Mouse (Mus musculus) heart, embryonic 11.5 days (tissue): ENCODE results near the gene 1300017J02Rik. TPM values are rescaled to one million over a fixed set of nuclear protein-coding genes. Genes with fewer than 3 reads are reported as not detected.

Experiments
- ATAC-seq: fragments of 200-750 bp; cut with Nextera tagmentation; replicated peaks from 2 replicates; pipeline ENCODE4 v1.8.0; 2017; ENCODE audit warnings: moderate library complexity; ENCODE audit not compliant: insufficient number of reproducible peaks, low FRiP score, low TSS enrichment
- H3K27ac ChIP-seq: fragments of 300-500 bp; sonication (generic); 2 replicates; pipeline ENCODE4 v1.5.1; 2014; ENCODE audit warnings: mild to moderate bottlenecking, low read depth, low read length
- H3K27me3 ChIP-seq: fragments of 300-500 bp; sonication (generic); 2 replicates; pipeline ENCODE4 v1.6.1; 2014; ENCODE audit warnings: mild to moderate bottlenecking, low read length, mixed read lengths; ENCODE audit not compliant: control insufficient read depth, insufficient read depth
- H3K36me3 ChIP-seq: fragments of 300-500 bp; sonication (generic); 2 replicates; pipeline ENCODE4 v1.6.1; 2014; ENCODE audit warnings: mild to moderate bottlenecking, low read length, moderate library complexity, mixed read lengths; ENCODE audit not compliant: control insufficient read depth, insufficient read depth
- H3K4me1 ChIP-seq: fragments of 300-500 bp; sonication (generic); 2 replicates; pipeline ENCODE4 v1.6.1; 2014; ENCODE audit warnings: low read length; ENCODE audit not compliant: control insufficient read depth, insufficient read depth
- H3K4me2 ChIP-seq: fragments of 300-500 bp; sonication (generic); 2 replicates; pipeline ENCODE4 v1.6.1; 2014; ENCODE audit warnings: mild to moderate bottlenecking, moderate library complexity
- H3K4me3 ChIP-seq: fragments of 300-500 bp; sonication (generic); 2 replicates; pipeline ENCODE4 v1.5.1; 2014; ENCODE audit warnings: low read depth, low read length
- H3K9ac ChIP-seq: fragments of 300-500 bp; sonication (generic); 2 replicates; pipeline ENCODE4 v1.6.1; 2014; ENCODE audit warnings: mild to moderate bottlenecking, low read depth, low read length, moderate library complexity
- H3K9me3 ChIP-seq: fragments of 300-500 bp; sonication (generic); replicated peaks from 2 replicates; pipeline ENCODE4 v1.6.1; 2016; ENCODE audit warnings: low read length; ENCODE audit not compliant: control insufficient read depth
- WGBS: fragments of 180-500 bp; shearing (Covaris S2); extraction: QIAGEN DNeasy Blood & Tissue Kit; methylation state at CpG from one replicate; pipeline ENCODE4 v1.1.7; 2014; ENCODE audit not compliant: insufficient replicate concordance; 5-methylcytosine and 5-hydroxymethylcytosine counted together
- polyA plus RNA-seq: library from polyadenylated mRNA; unstranded; fragments of >200 nt; fragmentation: Nextera tagmentation; extraction: Ambion mirVana; gene quantifications from 2 replicates; pipeline ENCODE4 v1.2.1, GENCODE M21; 2014

The 1300017J02Rik gene
- polyA plus RNA-seq, 1 experiment from 2014 or later = 7.9 TPM

DNA sequence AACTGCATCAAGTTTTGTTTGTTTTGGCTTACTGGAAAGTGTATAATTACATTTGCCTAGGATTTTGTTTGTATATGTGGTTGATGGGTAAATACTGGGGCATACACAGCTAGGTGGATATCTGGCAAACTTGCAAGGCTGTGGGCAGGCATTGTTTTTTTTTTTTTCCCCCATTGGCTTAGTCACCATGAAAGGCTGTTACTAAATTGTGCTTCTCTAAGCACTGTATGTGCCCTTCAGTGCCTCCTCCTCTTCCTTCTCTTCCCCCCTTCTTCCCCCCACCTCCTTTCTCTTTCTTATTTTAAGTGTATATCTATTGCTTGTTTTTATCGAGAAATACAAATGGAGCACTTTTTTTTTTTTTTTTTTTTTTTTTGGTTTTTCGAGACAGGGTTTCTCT is 19.8 kb upstream of the 1300017J02Rik start:
- ATAC-seq = no peak
- no peaks in the 10 kb centered on the region for H3K4me1 ChIP-seq
- H3K9me3 ChIP-seq = no peaks in the 10 kb centered on the region
- no peak overlapping the region for H3K4me3 ChIP-seq
- no peak overlapping the region for H3K27ac ChIP-seq
- no peaks in the 10 kb centered on the region for H3K27me3 ChIP-seq
- 80% methylated on average over 1 of the region's 2 CpGs for WGBS
- no peak overlapping the region for H3K9ac ChIP-seq
- no peak overlapping the region for H3K4me2 ChIP-seq
- H3K36me3 ChIP-seq = peaks cover 51% of the 10 kb centered on the region

DNA sequence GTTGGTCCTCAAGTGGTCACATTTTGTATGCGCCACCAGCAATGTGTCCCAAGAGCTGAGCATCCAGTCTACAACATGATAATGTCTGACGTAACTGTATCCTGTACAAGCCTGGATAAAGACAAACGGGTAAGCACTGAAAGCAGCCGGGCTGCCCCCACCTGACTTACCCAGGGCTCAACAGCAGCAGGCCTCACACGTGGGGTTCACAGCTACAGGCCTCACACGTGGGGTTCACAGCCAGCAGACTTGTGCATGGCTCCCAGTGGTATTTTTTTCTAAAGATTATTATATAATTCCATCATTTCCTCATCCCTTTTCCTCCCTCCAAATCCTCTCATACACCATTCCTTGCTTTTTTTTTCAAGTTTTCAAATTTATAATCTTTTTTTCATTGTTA is 5.0 kb upstream of the 1300017J02Rik start:
- H3K27ac ChIP-seq = no peak overlapping the region
- WGBS = 86% methylated on average over 6 of the region's 6 CpGs
- no peaks in the 10 kb centered on the region for H3K27me3 ChIP-seq
- peaks cover 29% of the 10 kb centered on the region for H3K36me3 ChIP-seq
- no peaks in the 10 kb centered on the region for H3K9me3 ChIP-seq
- no peak overlapping the region for H3K4me3 ChIP-seq
- no peak for ATAC-seq
- H3K9ac ChIP-seq = no peak overlapping the region
- 0 out of 2 replicates have a peak, but pooled peaks cover 6% of the 10 kb centered on the region for H3K4me1 ChIP-seq
- H3K4me2 ChIP-seq = no peak overlapping the region

DNA sequence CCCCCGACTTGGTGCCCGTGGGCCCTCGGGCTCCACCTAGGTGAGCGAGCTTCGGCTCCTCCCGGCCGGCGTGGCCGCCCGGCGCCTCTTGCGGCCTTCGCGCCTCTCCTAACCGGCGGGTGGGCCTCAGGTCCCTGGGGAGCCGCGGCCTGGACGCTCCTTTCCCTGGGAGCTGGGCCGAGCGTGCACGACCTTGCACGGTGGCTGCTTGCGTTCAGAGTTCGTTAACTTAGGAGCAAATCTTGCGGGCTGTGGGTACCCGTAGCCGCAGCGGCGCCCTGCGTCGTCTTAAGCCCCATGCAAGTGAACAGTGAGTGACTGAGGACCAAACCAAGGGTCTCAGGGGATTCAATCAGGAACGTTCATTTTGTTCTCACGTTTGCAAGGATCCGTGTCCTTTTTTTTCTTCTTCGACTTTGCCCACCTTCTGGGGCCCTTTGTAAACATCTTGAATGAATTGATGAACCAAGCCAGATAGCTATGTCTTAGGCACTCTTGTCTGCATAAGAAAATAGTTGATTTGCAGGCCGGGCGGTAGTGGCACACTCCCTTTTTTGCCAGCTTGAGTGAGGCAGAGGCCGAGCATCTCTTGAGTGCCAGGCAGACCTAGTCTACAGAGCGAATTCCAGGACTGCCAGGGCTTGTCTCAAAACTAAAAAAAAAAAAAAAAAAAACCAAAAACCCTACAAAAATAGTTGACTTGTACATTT is 605 bp upstream of the 1300017J02Rik start:
- Histone ChIP-seq H3K4me3 (peak overlapping the region; percentile 86), H3K27me3 (no peaks in the 10 kb centered on the region), H3K36me3 (peaks cover 13% of the 10 kb centered on the region), H3K27ac (peak overlapping the region; percentile 85), H3K9me3 (no peaks in the 10 kb centered on the region), H3K9ac (peak overlapping the region; percentile 90), H3K4me1 (0 out of 2 replicates have a peak, but pooled peaks cover 6% of the 10 kb centered on the region), H3K4me2 (peak overlapping the region; percentile 76)
- peak; percentile 71 for ATAC-seq
- WGBS = under 1% methylated on average over 40 of the region's 40 CpGs

GRCm38 (mm10) chr9:103302666-103303065 is 2.2 kb downstream of the 1300017J02Rik start:
- H3K4me3 ChIP-seq = no peak overlapping the region
- H3K9me3 ChIP-seq = no peaks in the 10 kb centered on the region
- H3K27me3 ChIP-seq = no peaks in the 10 kb centered on the region
- H3K36me3 ChIP-seq = no peaks in the 10 kb centered on the region
- WGBS = 35% methylated on average over 3 of the region's 3 CpGs
- H3K9ac ChIP-seq = no peak overlapping the region
- H3K27ac ChIP-seq = no peak overlapping the region
- H3K4me1 ChIP-seq = 0 out of 2 replicates have a peak, but pooled peaks cover 6% of the 10 kb centered on the region
- H3K4me2 ChIP-seq = no peak overlapping the region
- no peak for ATAC-seq

DNA sequence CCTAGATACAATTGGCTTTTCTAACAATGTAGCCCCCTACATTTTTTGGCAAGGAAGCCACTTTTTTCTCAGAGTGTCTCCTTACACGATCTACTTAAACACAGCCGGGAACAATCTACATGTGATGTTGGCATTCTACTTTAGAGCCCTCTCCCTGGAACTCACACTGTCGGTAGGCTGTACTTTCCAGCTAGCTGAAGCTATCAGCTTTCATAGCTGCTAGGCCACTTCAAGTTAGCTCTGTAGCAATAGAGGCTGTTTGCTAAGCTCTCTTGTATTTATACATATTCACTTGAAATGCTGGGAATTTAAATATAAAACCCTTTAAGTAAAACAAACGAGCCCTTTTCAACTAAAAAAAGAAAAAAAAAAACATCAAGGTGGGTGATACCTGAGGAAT is 2.6 kb downstream of the 1300017J02Rik start:
- WGBS = 69% methylated on average over 4 of the region's 4 CpGs
- no peak overlapping the region for H3K27ac ChIP-seq
- ATAC-seq = no peak

GRCm38 (mm10) chr9:103301086-103301485 is 3.8 kb downstream of the 1300017J02Rik start:
- Histone ChIP-seq H3K27ac (no peak overlapping the region), H3K4me1 (no peaks in the 10 kb centered on the region), H3K27me3 (no peaks in the 10 kb centered on the region), H3K4me3 (no peak overlapping the region), H3K9ac (no peak overlapping the region), H3K9me3 (no peaks in the 10 kb centered on the region), H3K36me3 (no peaks in the 10 kb centered on the region), H3K4me2 (no peak overlapping the region)
- no peak for ATAC-seq
- 89% methylated on average over 8 of the region's 8 CpGs for WGBS

More for the DNA sequence above, 2.6 kb downstream of the 1300017J02Rik start:
- Histone ChIP-seq H3K4me3 (no peak overlapping the region), H3K36me3 (no peaks in the 10 kb centered on the region), H3K4me2 (no peak overlapping the region), H3K9me3 (no peaks in the 10 kb centered on the region), H3K4me1 (0 out of 2 replicates have a peak, but pooled peaks cover 5% of the 10 kb centered on the region), H3K27me3 (no peaks in the 10 kb centered on the region), H3K9ac (no peak overlapping the region)

- Histone ChIP-seq H3K27me3 (no peaks in the 10 kb centered on the region), H3K27ac (no peak overlapping the region), H3K9ac (no peak overlapping the region), H3K4me2 (no peak overlapping the region), H3K9me3 (no peaks in the 10 kb centered on the region), H3K4me3 (no peak overlapping the region), H3K36me3 (no peaks in the 10 kb centered on the region), H3K4me1 (no peaks in the 10 kb centered on the region)
- no peak for ATAC-seq
- WGBS = 71% methylated on average over 2 of the region's 2 CpGs
Observed at GRCm38 (mm10) chr9:103294507-103294906, 10.4 kb downstream of the 1300017J02Rik start.

GRCm38 (mm10) chr9:103288489-103289180 is 16.2 kb downstream of the 1300017J02Rik start:
- no peaks in the 10 kb centered on the region for H3K4me1 ChIP-seq
- H3K27ac ChIP-seq = peak overlapping the region; percentile 69
- no peak overlapping the region for H3K4me3 ChIP-seq
- H3K27me3 ChIP-seq = no peaks in the 10 kb centered on the region
- 63% methylated on average over 13 of the region's 13 CpGs for WGBS
- H3K36me3 ChIP-seq = no peaks in the 10 kb centered on the region
- H3K4me2 ChIP-seq = peak overlapping the region; percentile 44
- peak; percentile 84 for ATAC-seq
- H3K9ac ChIP-seq = no peak overlapping the region
- no peaks in the 10 kb centered on the region for H3K9me3 ChIP-seq
